Mouse (Mus musculus): Measurements from ENCODE around the gene Tmem136.

- no peak for TF ChIP-seq CTCF (IDR thresholded peaks at IDR 0.05; ENCODE audit: low read depth)
- no peak for TF ChIP-seq EP300 (IDR thresholded peaks at IDR 0.05; ENCODE audit: low read depth)
These were observed 10.6 kb downstream of the Tmem136 start for GRCm38 (mm10) chr9:43105664-43106361.

Measured in liver, postnatal 0 days (tissue).